Mouse (Mus musculus): ENCODE data around the gene Tox2.

DNA sequence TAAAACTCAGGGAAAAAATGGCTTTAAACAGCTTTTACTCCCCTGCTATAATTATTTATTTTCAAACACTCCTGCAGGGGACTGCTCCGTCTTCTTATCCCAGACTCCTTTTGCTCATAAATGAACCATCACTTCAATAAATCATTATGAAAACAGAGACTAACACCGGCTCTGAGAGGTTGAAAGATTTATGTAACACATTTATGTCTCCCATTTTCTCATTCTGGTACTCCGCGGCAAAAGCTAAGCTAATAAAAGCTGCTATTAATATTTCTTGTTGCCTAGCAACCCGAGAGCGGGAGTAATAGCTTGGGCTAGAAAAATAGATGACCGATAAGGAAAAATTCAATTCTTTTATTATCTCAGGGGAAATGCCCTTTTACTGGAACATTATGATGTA is 81.9 kb downstream of the Tox2 start:
- TF ChIP-seq POLR2A (IDR thresholded peaks at IDR 0.05; ENCODE audit: control insufficient read depth, extremely low read depth, insufficient read depth, low read length, poor library complexity) (no peak), CTCF (IDR thresholded peaks at IDR 0.05; ENCODE audit: borderline replicate concordance, control insufficient read depth, extremely low read depth, insufficient read depth, low read length, poor library complexity) (no peak)

Data from thymus, adult 2 months (tissue).